Mouse (Mus musculus) right cerebral cortex, postnatal 4 days (tissue): ENCODE measurements at regions not wholly inside any gene's neighbourhood (a gene's known extent, or its start where the extent isn't known, plus 50 kb on each side); places are given as distances from the start of the nearest gene placed in this dataset.
"Not testable (repeated sequence)": the region's sequence is repeated elsewhere in the genome, so short reads cannot be mapped to it uniquely, and the experiment has no call there.

Experiments
- DNase-seq: peaks from one replicate; pipeline ENCODE4 v3.0.0-alpha.2; 2022

DNA sequence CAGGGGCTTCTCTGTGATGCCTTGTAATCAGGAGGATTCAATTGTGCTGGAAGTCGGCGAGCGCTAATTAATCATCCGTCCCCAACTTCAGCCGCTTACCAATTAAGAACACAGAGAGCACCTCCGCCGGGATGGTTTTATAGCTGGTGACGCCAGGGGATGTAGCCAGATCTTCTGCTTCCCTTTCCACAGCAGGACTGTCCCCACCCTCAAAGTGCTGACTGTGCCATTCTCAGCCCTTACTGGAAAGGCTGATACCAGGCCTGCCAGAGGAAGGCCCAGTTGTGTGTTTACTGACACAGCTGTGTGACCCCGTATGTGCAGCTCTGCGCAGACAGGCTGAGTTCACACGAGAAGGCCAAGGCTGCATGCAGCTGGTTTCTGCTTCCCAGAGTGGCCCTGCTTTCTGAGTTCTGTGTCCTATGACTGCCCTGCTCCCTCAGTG is 59.9 kb upstream of the Bend4 start:
- DNase-seq = no peak

DNA sequence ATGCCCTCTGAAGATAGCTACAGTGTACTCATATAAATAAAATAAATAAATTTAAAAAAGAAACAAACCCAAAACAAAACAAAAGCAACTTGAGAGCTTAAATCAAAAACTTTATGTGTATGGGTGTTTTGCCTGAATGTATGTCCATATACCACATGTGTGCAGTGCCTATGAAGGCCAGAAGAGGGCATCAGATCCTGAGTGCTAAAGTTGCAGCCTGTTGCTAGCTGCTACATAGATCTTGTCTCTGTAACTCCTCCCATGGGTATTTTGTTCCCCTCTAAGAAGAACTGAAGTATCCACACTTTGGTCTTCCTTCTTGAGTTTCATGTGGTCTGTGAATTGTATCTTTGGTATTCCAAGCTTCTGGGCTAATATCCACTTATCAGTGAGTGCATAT is 62.6 kb upstream of the Bend4 start:
- not testable (repeated sequence) for DNase-seq

DNA sequence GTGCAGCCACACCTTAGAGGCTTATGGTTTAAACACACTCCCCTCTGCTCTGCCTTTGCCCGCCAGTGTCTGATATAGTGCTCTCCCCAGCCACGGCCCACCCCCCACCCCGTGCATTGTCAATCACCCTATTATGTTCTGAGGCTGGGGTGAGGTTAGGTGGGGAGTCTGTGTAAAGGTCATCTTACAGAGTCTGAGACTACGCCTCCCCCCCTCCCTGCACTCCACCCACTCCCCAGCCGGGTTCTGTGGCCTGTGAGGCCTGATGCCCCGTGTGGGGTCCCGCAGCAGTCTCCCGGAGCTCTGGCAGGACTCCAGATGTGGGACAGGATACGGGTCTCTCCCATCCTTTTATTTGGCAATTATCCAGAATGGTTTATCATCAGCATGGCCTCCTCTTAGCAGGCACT is 64.8 kb upstream of the Bend4 start:
- no peak for DNase-seq

DNA sequence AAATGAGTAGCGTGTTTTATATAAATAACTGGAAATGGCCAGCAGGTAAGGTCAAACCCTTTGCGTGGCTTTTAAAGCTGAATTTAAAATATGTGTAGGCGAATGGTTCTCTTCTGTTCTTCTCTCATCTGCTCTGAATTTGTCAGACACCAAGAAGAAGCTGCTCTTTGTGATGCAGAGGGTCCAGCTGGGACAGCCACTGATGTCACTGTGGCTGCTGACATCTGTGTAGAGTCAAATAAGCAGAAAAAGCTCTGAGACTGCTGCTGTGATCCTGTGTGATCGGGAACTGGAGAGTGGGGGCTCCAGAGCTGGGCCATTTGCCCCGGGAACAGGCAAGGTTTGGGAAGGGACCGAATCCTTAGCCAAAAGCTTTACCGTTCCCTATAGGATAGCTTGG is 68.6 kb upstream of the Bend4 start:
- no peak for DNase-seq

DNA sequence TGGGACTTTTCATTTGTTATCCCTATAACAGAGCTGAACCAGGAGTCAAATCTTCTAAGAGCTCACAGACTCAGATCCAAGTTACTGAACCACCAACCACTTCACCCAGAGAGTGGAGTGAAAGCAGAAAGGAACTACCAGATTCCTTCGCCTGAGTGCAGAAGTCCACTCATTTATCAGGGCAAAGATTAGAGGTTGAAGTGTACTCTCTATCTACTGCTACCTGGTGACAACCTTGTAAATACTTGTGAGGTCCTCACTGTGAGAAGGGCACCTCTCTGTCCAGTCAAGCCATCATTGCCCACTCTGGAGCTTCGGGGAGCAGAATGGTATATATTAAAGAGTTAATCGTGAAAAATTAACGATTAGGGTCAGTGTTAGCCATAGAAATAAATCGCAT is 87.4 kb upstream of the Shisa3 start:
- DNase-seq = no peak

DNA sequence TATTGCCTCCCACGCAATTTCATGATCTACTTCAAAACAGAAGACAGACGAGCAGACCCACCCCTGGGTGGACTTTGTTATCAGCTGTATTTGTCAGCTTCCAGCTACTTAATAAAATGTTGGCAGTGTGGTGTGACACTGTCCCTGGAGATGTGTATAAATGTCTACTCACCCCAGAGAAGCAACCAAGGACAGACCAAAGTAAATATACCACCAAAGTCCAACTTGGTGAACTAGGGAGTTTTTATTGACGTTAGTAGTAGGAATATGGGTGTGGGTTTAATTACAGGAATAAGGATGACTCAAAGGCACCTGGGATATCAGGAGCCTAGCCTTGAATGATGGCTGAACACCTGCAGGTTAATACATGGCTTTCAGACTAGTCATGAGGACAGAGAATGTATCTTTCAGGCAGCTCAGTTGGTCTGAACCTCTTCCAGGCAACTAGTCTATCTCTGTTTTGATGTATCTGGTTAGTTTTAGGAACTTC is 86.2 kb upstream of the Shisa3 start:
- DNase-seq = no peak

DNA sequence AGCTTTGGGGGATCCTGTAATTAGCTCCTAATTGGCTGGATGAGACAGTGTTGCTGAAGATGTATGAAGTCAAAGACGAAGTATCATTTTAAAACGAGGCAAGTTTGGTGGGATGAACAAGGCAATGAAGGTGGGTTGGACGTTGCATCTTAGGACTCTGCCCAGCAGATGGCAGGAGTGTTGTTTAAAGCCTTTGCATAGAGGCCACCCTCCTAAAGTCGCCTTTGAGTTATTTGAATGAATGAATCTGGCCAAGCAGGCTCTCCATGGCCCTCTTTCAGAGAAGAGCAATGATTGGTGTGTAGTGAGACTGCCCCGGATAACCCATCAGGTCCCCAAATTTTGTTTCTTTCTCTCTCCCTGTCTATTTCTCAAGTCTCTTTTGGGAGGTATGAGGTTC is 77.5 kb upstream of the Shisa3 start:
- no peak for DNase-seq

DNA sequence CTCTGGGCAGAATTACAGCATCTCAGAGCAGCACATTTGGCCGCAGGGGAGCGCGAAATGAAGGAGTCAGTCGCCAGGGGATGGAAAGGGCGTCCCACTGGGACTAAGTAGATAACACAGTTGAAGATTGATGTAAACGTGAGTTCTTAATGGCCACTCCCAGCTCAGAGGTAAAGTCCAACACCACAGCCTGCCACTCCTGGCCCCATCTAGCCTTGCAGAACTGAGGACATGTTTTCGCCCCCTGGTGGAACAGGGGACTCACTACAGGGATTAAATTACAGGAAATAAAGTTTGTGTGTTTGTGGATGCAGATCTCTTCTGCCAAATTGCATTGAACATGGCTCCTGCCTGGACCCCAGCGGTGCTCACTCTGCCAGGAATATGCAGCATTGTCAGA is 76.7 kb upstream of the Shisa3 start:
- peak; percentile 26 for DNase-seq

DNA sequence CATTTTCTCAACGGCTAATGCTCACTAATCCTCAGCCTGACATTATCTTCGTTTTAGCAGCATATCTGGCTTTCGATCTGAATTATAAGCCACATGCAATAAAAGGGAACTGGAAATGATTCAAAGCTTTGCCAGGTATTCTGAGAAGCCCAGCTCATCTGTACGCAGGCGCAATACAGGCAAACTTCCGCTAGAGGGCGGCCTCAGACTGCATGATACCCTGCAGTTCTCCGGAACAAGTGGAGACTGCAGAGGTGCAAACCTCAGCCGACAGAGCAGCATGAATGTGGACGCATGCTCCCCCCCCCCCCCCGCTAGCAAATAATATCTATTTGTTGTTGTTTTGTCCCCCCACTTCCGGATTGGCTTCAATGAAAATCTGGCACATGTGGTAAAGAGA is 75.3 kb upstream of the Shisa3 start:
- peak; percentile 91 for DNase-seq

DNA sequence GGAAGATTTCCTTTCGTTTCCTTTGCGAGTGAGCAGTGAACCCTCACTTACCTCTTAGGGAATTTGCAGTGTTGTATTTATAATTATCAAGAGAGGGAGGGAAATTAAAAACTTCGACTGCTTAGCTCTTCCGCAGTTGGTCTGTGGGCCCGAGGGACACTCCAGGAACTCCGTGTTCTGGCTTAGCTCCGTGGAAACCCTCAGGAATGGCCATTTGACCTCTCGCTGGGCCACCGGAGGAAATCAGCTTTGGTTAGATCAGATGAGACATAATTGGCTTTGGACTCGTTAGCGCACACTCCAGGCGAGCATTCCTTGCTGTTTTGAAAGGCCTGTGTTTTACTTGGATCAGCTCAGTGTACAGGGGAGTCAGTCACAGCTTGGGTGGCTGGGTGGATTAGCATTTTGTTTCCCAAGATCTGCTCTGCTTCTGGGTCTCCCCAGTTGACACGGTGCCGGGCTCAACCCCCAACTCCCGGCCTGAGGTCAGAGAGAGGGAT is 74.9 kb upstream of the Shisa3 start:
- DNase-seq = no peak

DNA sequence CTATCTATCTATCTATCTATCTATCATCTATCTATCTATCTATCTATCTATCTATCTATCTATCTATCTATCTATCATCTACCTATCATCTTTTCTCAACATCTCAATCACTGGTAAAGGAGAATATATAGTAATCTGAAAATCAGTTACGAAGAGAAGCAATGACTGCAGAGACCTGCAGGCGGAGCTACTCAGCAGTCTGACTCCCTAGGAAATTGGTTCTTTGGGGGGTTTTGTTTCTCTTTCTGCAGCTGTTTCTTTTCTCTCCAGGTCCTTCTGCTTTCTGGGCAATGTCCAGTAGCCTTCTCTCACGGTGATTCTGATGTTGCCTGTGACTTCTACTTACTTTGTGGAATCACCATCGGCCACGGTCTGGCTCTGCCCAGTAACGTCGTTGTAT is 73.6 kb upstream of the Shisa3 start:
- DNase-seq = no peak

DNA sequence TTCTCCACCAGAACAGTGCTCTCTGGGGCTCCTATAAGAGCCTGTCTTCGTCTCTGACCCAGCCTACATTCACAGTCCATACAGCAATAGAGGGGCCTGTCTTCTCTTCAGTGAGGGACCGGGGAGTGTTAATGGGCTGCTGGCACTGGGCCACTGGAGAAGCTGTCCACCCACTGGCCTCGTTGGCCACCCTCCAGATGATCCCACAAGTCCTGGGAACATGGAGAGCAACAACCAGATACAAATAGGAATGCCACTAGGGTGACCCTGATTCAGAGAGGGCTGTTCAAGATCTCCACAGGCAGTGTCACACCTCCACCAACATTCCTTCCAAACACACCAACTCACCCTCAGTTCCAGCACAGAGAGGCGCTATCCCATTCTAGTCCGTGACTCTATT is 69.7 kb upstream of the Shisa3 start:
- DNase-seq = peak; percentile 29

DNA sequence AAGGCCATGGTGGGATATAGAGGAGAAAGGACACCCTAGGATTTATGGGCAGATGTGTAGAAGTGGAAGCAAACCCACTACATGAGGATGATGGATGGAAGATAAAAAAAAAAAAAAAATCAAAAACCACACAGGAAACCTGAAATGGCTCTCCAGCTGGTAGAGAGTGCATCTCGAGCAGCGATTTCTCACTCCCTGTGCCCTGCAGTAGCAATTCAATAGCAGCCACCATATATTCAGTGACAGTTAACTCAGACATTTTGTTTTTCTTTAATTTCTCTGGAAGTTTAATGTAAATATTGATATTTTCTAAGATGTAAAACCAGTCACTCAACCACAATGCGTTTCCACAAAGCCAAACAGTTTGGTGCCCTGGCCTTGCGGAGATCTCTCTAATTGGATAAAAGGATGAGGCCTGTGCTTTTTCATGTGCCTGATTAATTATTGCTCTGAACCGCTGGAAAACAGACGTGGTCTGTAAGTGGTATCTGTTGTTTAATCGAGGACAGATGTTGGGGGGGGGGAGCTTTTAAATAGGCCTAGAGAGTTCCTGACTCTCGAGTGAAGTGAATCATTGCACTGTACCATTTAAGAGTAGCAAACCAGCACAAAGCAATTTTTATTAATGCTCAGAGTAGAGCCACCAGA is 68.0 kb upstream of the Shisa3 start:
- DNase-seq = no peak

DNA sequence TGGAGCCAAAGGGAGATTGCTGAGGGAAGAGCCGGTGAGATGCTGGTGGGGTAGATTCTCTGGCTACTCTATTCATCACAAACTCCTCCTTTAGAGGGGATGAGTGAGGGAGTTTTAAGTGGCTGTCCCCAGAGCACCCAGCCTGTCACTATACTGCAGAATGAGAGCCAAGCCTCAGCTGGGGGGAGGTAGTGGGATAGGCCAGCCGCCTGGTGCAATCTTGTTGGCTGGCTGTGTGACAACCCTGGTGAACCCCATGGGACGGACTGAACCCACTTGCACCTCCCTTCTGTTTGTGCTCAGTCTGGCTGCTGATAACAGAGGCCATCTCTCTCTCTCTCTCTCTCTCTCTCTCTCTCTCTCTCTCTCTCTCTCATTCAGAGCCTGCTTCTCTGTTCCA is 65.8 kb upstream of the Shisa3 start:
- no peak for DNase-seq

DNA sequence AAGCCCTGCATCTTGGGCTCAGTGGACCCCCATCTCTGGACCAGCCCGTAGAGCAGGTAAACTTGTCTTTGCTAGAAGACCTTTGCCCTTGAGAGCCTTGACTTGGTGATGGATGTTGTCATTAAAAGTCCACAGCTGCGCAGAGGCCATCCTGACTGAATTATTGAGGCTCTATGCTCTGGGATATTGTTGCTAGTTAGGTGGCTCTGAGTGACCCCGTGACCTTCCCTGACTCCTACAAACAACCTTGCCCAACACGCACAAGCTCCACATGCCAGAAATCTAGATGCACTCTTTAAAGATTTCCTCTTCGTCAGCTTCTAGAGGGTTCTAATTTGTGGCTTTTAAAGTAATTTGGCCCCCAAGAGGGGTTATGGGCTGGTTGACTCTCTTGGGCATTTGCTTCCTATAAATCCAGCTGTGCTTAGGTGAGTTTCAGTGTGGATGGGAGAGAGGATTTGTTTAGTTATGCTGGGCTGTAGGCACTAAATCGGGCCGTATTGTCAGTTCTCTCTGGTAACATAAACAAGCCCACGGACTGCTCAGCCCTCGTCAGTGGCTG is 63.6 kb upstream of the Shisa3 start:
- DNase-seq = no peak

DNA sequence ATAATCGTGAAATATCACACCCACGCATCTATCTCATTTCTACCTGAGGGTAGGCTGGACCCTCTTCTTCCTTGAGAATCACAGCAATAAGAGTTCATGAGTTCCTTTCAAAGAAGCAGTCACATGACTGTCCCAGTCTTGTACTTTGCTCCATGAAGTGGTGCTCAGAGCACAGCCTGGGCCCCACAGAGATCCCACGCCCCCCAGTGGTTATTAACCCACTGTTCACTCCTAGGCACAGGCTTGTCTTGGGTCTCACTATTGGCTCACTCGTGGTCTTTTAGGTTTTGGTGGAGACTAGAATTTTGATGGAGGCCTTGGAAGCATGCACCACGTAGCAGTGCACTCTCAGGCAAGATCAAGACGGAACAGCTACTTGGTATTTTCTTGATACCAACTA is 57.4 kb upstream of the Shisa3 start:
- no peak for DNase-seq

DNA sequence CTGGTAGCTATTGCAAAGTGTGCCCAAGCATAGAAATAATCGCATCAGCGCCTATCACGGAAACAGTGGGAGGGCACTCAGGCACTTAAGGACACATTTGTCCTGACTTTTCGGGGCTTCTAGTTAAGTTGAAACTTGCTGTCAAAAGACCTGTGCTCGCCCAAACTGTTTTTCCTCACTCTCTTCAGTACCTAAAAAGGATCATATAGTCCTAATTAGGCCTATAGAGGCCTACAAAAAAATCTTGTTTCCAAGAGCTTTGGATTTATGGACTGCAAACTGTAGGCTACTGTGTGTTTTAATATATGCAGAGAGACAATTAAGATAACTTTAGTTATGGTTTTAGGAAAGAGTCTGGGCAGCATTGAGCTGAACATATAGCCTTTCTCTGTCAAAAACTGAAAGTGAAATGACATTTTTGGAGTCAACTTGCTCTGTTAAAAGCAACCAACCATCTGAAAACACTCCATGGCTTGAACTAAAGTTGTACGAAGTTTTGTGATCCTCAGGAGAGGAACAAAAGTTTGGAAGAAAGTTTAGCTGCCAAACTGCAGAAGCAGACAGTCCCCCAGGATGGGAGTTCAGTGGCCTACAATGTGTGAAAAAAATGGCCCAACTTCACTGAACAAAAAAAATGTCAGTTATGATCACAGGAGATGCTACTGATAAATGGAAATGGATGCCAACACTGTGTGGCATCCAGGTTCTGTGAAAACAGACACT is 55.9 kb upstream of the Shisa3 start:
- no peak for DNase-seq

DNA sequence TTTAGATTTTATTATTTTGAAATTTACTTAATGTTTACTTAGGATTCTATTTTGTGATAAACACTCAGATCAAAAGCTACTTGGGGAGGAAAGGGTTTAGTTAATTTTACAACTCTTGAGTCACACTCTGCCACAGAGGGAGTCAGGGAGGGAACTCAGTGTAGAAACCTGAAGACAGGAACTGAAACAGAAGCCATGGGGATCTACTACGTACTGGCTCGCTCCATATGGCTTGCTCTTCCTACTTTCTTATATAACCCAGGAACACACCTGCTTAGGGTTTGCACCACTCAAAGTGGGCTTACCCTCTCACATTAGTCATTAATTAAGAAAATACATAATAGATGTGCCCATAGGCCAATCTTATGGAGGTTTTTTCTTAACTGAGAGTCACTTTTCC is 54.8 kb upstream of the Shisa3 start:
- no peak for DNase-seq
